Mouse (Mus musculus) MEL (cell line): ENCODE measurements around the gene Nkain2.

Source experiments
- CTCF ChIP-seq, 3 experiments: IDR thresholded peaks in 2 of 3; conservative IDR thresholded peaks in 1 of 3; 2 replicates each; pipeline ENCODE4 v1.5.1; 2011 to 2012; ENCODE audit warnings: low read length in 3 of 3, low read depth in 2 of 3, mild to moderate bottlenecking in 2 of 3, improper control_type of control experiment in 1 of 3, inconsistent platforms in 1 of 3, mixed read lengths in 1 of 3, moderate library complexity in 1 of 3; ENCODE audit not compliant: control insufficient read depth in 1 of 3, insufficient read depth in 1 of 3, poor library complexity in 1 of 3, severe bottlenecking in 1 of 3
- EP300 ChIP-seq, 2 experiments: IDR thresholded peaks; 2 replicates each; pipeline ENCODE4 v1.6.1; 2011; ENCODE audit warnings: improper control_type of control experiment in 2 of 2, low read length in 2 of 2, low read depth in 1 of 2, mild to moderate bottlenecking in 1 of 2
- GATA1 ChIP-seq: IDR thresholded peaks from 2 replicates; pipeline ENCODE4 v1.6.1; 2011; ENCODE audit warnings: low read depth, low read length, improper control_type of control experiment
- HCFC1 ChIP-seq: IDR thresholded peaks from 2 replicates; pipeline ENCODE4 v1.6.1; 2012; ENCODE audit warnings: low read depth, mild to moderate bottlenecking, inconsistent platforms, low read length, improper control_type of control experiment, moderate library complexity
- POLR2A ChIP-seq, 2 experiments: IDR thresholded peaks; 2 replicates each; pipeline ENCODE4 v1.6.1; 2011 to 2012; ENCODE audit warnings: low read length in 2 of 2, mild to moderate bottlenecking in 2 of 2, control low read depth in 1 of 2, improper control_type of control experiment in 1 of 2, low read depth in 1 of 2, moderate library complexity in 1 of 2; ENCODE audit not compliant: control insufficient read depth in 1 of 2, insufficient read depth in 1 of 2, poor library complexity in 1 of 2
- POLR2AphosphoS2 ChIP-seq: IDR thresholded peaks from 2 replicates; pipeline ENCODE4 v1.6.1; 2011; ENCODE audit warnings: low read length, improper control_type of control experiment
- POLR2AphosphoS5 ChIP-seq: IDR thresholded peaks from 2 replicates; pipeline ENCODE4 v1.6.1; 2012; ENCODE audit warnings: low read depth, borderline replicate concordance, mild to moderate bottlenecking, inconsistent platforms, low read length, moderate library complexity, mixed read lengths
- SIN3A ChIP-seq: IDR thresholded peaks from 2 replicates; pipeline ENCODE4 v1.6.1; 2012; ENCODE audit warnings: low read length, improper control_type of control experiment, inconsistent platforms
- TBP ChIP-seq: IDR thresholded peaks from 2 replicates; pipeline ENCODE4 v1.8.0; 2011; ENCODE audit warnings: low read depth, low read length, improper control_type of control experiment
- ZC3H11A ChIP-seq: IDR thresholded peaks from 2 replicates; pipeline ENCODE4 v1.6.1; 2012; ENCODE audit warnings: low read depth, mild to moderate bottlenecking, inconsistent platforms, low read length, improper control_type of control experiment

DNA sequence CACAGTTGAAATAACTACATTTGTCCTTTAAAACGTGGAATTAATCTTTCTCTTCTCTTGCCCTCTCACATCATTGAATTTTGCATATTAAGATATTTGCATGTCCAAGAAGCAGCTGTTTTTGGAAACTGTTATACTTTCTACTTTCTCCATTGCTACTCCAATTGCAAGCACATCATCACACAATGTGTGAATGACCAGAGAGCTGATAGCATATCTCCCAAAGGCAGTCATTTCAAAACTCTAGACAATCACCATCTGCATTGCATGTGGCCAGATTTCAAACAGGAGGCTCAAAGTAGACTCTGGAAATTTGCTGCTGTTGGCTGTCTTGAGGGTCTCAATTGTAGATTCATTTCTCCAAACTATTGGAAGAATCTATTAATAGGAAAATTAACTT, 396.7 kb downstream of the Nkain2 start:
- no peak for TF ChIP-seq GATA1
- TF ChIP-seq EP300 (IDR thresholded peaks at IDR 0.05; ENCODE audit: low read depth in 1 of 2, low read length in 2 of 2): no peak
- TF ChIP-seq POLR2AphosphoS5: no peak
- TF ChIP-seq POLR2A (IDR thresholded peaks at IDR 0.05; ENCODE audit: control insufficient read depth in 1 of 2, insufficient read depth in 1 of 2, low read depth in 1 of 2, low read length in 2 of 2, poor library complexity in 1 of 2): no peak
- TF ChIP-seq CTCF (IDR thresholded peaks at IDR 0.05 in 2 of 3, conservative IDR thresholded peaks at IDR 0.05 in 1 of 3; ENCODE audit: control insufficient read depth in 1 of 3, insufficient read depth in 1 of 3, low read depth in 2 of 3, low read length in 3 of 3, poor library complexity in 1 of 3, severe bottlenecking in 1 of 3): no peak
- no peak for TF ChIP-seq HCFC1
- no peak for TF ChIP-seq ZC3H11A
- no peak for TF ChIP-seq SIN3A
- no peak for TF ChIP-seq TBP
- no peak for TF ChIP-seq POLR2AphosphoS2
